Mouse (Mus musculus): Measurements from ENCODE around the gene Fbxo40.

DNA sequence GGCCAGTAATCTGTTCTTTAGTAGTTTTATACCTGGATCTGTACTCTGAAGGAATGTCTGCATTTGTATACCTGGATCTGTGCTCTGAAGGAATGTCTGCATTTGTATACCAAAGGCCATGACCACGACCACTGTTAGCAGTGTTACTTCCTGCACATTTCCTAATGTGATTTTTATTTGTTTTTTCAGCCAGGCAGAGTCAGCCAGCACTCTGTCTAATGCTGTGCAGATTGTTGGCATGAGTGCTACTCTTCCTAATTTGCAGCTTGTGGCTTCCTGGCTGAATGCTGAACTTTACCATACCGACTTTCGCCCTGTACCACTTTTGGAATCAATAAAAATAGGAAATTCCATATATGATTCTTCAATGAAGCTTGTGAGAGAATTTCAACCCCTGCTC, 37.3 kb upstream of the Fbxo40 start:
- TF ChIP-seq CTCF (IDR thresholded peaks at IDR 0.05; ENCODE audit: insufficient read depth, low read depth, low read length) (no peak), POLR2A (IDR thresholded peaks at IDR 0.05; ENCODE audit: insufficient read depth, low read depth, low read length) (no peak)

All from olfactory bulb, adult 2 months (tissue).